Mouse (Mus musculus): ENCODE measurements at regions not wholly inside any gene's neighbourhood (a gene's known extent, or its start where the extent isn't known, plus 50 kb on each side); places are given as distances from the start of the nearest gene placed in this dataset.

GRCm38 (mm10) chr5:29142957-29143356 lies 52.8 kb upstream of the Rnf32 start:
- H3K9me3 ChIP-seq (replicated peaks; ENCODE audit: low read length) = no peaks in the 10 kb centered on the region
- no peak overlapping the region for H3K4me3 ChIP-seq (replicated peaks in 1 of 3; ENCODE audit: low read depth in 2 of 3, low read length in 2 of 3, poor library complexity in 1 of 3)
- no peaks in the 10 kb centered on the region for H3K36me3 ChIP-seq (replicated peaks in 1 of 2; ENCODE audit: control insufficient read depth in 1 of 2, insufficient read depth in 1 of 2, low read length in 1 of 2)
- no peaks in the 10 kb centered on the region for H3K27me3 ChIP-seq (replicated peaks)
- no peak overlapping the region for H3K27ac ChIP-seq (ENCODE audit: insufficient read depth, low read depth)
- H3K9ac ChIP-seq (ENCODE audit: insufficient read depth, low read depth) = no peak overlapping the region
- dilution Hi-C loops (cut with MboI; ENCODE audit: extremely low pct_ligation_motif_present, extremely low pct_unique_long_range_greater_than_20kb, low sequenced_read_pairs) = no loop called here
- no peak for TF ChIP-seq GABPA (IDR thresholded peaks at IDR 0.05; ENCODE audit: insufficient replicate concordance, low read depth, low read length)
- TF ChIP-seq MXI1 (IDR thresholded peaks at IDR 0.05; ENCODE audit: low read depth, low read length) = no peak
- no peak for TF ChIP-seq MAZ (IDR thresholded peaks at IDR 0.05; ENCODE audit: low read depth, low read length)
- no peak for TF ChIP-seq CHD1 (IDR thresholded peaks at IDR 0.05; ENCODE audit: low read depth, low read length)
- TF ChIP-seq MYC (IDR thresholded peaks at IDR 0.05; ENCODE audit: low read depth, low read length) = no peak
- TF ChIP-seq USF1 (IDR thresholded peaks at IDR 0.05; ENCODE audit: low read depth, low read length) = no peak
- TF ChIP-seq PAX5 (IDR thresholded peaks at IDR 0.05; ENCODE audit: low read length) = no peak
- no peak for TF ChIP-seq ZKSCAN1 (IDR thresholded peaks at IDR 0.05; ENCODE audit: borderline replicate concordance, low read depth, low read length)
- in situ Hi-C loops (cut with MboI; ENCODE audit: low pct_ligation_motif_present, low pct_unique_long_range_greater_than_20kb, low sequenced_read_pairs) = no loop called here
- DNase-seq (ENCODE audit: extremely low read depth) = no peak
- H3K4me1 ChIP-seq (ENCODE audit: control insufficient read depth in 1 of 2, insufficient read depth in 2 of 2) = peaks cover 4 to 5% of the 10 kb centered on the region in 2 experiments; a peak in 2 of 4 replicates
- H3K4me2 ChIP-seq (ENCODE audit: insufficient read depth, low read depth, poor library complexity, severe bottlenecking) = no peak overlapping the region
- H3K79me2 ChIP-seq (replicated peaks; ENCODE audit: control insufficient read depth, extremely low read depth, insufficient read depth, poor library complexity, severe bottlenecking) = no peaks in the 10 kb centered on the region

- Histone ChIP-seq H3K4me1 (ENCODE audit: control insufficient read depth in 1 of 2, insufficient read depth in 2 of 2) (peaks cover 4 to 5% of the 10 kb centered on the region in 2 experiments; a peak in 2 of 4 replicates), H3K79me2 (replicated peaks; ENCODE audit: control insufficient read depth, extremely low read depth, insufficient read depth, poor library complexity, severe bottlenecking) (no peaks in the 10 kb centered on the region), H3K36me3 (replicated peaks in 1 of 2; ENCODE audit: control insufficient read depth in 1 of 2, insufficient read depth in 1 of 2, low read length in 1 of 2) (no peaks in the 10 kb centered on the region), H3K4me2 (ENCODE audit: insufficient read depth, low read depth, poor library complexity, severe bottlenecking) (no peak overlapping the region), H3K9me3 (replicated peaks; ENCODE audit: low read length) (no peaks in the 10 kb centered on the region), H3K4me3 (replicated peaks in 1 of 3; ENCODE audit: low read depth in 2 of 3, low read length in 2 of 3, poor library complexity in 1 of 3) (no peak overlapping the region), H3K27me3 (replicated peaks) (no peaks in the 10 kb centered on the region), H3K9ac (ENCODE audit: insufficient read depth, low read depth) (no peak overlapping the region), H3K27ac (ENCODE audit: insufficient read depth, low read depth) (no peak overlapping the region)
- dilution Hi-C loops (cut with MboI; ENCODE audit: extremely low pct_ligation_motif_present, extremely low pct_unique_long_range_greater_than_20kb, low sequenced_read_pairs) (no loop called here), in situ Hi-C loops (cut with MboI; ENCODE audit: low pct_ligation_motif_present, low pct_unique_long_range_greater_than_20kb, low sequenced_read_pairs) (no loop called here)
- no peak for TF ChIP-seq EP300 (IDR thresholded peaks at IDR 0.05; ENCODE audit: low read length)
- no peak for TF ChIP-seq POLR2A (IDR thresholded peaks at IDR 0.05; ENCODE audit: low read depth, low read length)
- no peak for TF ChIP-seq TBP (conservative IDR thresholded peaks at IDR 0.05; ENCODE audit: low read depth, low read length)
- no peak for TF ChIP-seq MEF2A (IDR thresholded peaks at IDR 0.05; ENCODE audit: borderline replicate concordance, low read depth, low read length)
- TF ChIP-seq ZKSCAN1 (IDR thresholded peaks at IDR 0.05; ENCODE audit: borderline replicate concordance, low read depth, low read length) = no peak
- no peak for TF ChIP-seq NELFE (IDR thresholded peaks at IDR 0.05; ENCODE audit: low read depth, low read length)
- TF ChIP-seq IRF4 (IDR thresholded peaks at IDR 0.05; ENCODE audit: low read depth, low read length) = no peak
- no peak for TF ChIP-seq CHD1 (IDR thresholded peaks at IDR 0.05; ENCODE audit: low read depth, low read length)
- no peak for TF ChIP-seq CHD2 (IDR thresholded peaks at IDR 0.05; ENCODE audit: low read length)
- no peak for TF ChIP-seq ZMIZ1 (IDR thresholded peaks at IDR 0.05; ENCODE audit: low read depth, low read length)
- TF ChIP-seq GABPA (IDR thresholded peaks at IDR 0.05; ENCODE audit: insufficient replicate concordance, low read depth, low read length) = no peak
- no peak for DNase-seq (ENCODE audit: extremely low read depth)
These were observed 53.3 kb upstream of the Rnf32 start for GRCm38 (mm10) chr5:29142502-29142901.
